Mouse (Mus musculus): Measurements from ENCODE around the gene Kif22. TPM values are rescaled to one million over a fixed set of nuclear protein-coding genes. Genes with fewer than 3 reads are reported as not detected.
A peak's percentile ranks its signal among the peaks of the same experiment; 100 is the strongest.

Gene Kif22
- total and polyA plus RNA-seq, 2 experiments from 2014 or later = 6.5 to 16.6 TPM

GRCm38 (mm10) chr7:127016081-127016480 lies 26.2 kb downstream of the Kif22 start:
- peak overlapping the region; percentile 87 for H3K27ac ChIP-seq (ENCODE audit: low read depth, low read length)
- peak overlapping the region; percentile 94 for H3K4me2 ChIP-seq (ENCODE audit: low read depth)
- no peaks in the 10 kb centered on the region for H3K27me3 ChIP-seq (ENCODE audit: insufficient read depth, low read length)
- peaks cover 21% of the 10 kb centered on the region; the same call in 1 of the 2 replicates for H3K36me3 ChIP-seq (ENCODE audit: insufficient read depth)
- peak overlapping the region; percentile 80 for H3K9ac ChIP-seq
- 3% methylated on average over 10 of the region's 10 CpGs for WGBS
- peaks cover 35% of the 10 kb centered on the region for H3K4me1 ChIP-seq (ENCODE audit: insufficient read depth)
- ATAC-seq (no peak), DNase-seq (no peak)
- no peaks in the 10 kb centered on the region for H3K9me3 ChIP-seq (ENCODE audit: low read length)
- peak overlapping the region; percentile 46 for H3K4me3 ChIP-seq (ENCODE audit: low read depth, low read length)
- no peak for TF ChIP-seq CTCF (IDR thresholded peaks at IDR 0.05; ENCODE audit: low read depth)

GRCm38 (mm10) chr7:127014993-127015392 lies 27.3 kb downstream of the Kif22 start:
- H3K4me3 ChIP-seq (ENCODE audit: low read depth, low read length) = no peak overlapping the region
- TF ChIP-seq CTCF (IDR thresholded peaks at IDR 0.05; ENCODE audit: low read depth) = no peak
- no peak for ATAC-seq
- peaks cover 28% of the 10 kb centered on the region for H3K4me1 ChIP-seq (ENCODE audit: insufficient read depth)
- no peaks in the 10 kb centered on the region for H3K9me3 ChIP-seq (ENCODE audit: low read length)
- WGBS = 96% methylated on average over 12 of the region's 12 CpGs
- H3K27me3 ChIP-seq (ENCODE audit: insufficient read depth, low read length) = no peaks in the 10 kb centered on the region
- DNase-seq = no peak
- no peak overlapping the region for H3K9ac ChIP-seq
- H3K36me3 ChIP-seq (ENCODE audit: insufficient read depth) = peaks cover 21% of the 10 kb centered on the region; the same call in 1 of the 2 replicates
- no peak overlapping the region for H3K27ac ChIP-seq (ENCODE audit: low read depth, low read length)
- no peak overlapping the region for H3K4me2 ChIP-seq (ENCODE audit: low read depth)

GRCm38 (mm10) chr7:127014320-127014719 lies 28.0 kb downstream of the Kif22 start, which contains the start of gene Mvp:
Mvp (minus strand) TSS chr7:127014621.
- Histone ChIP-seq H3K4me3 (ENCODE audit: low read depth, low read length) (no peak within 1 kb of the TSS), H3K27ac (ENCODE audit: low read depth, low read length) (no peak within 1 kb of the TSS), H3K27me3 (ENCODE audit: insufficient read depth, low read length) (no peaks in the 10 kb centered on the region), H3K4me1 (ENCODE audit: insufficient read depth) (peaks cover 21% of the 10 kb centered on the region), H3K36me3 (ENCODE audit: insufficient read depth) (peaks cover 21% of the 10 kb centered on the region; the same call in 1 of the 2 replicates), H3K9ac (peak within 1 kb of the TSS; percentile 25; the same call in 1 of the 2 replicates), H3K4me2 (ENCODE audit: low read depth) (no peak within 1 kb of the TSS), H3K9me3 (ENCODE audit: low read length) (no peaks in the 10 kb centered on the region)
- ATAC-seq = no peak
- 81% methylated on average over 11 of the region's 11 CpGs for WGBS
- no peak for DNase-seq
- TF ChIP-seq CTCF (IDR thresholded peaks at IDR 0.05; ENCODE audit: low read depth) = no peak

- Histone ChIP-seq H3K9me3 (ENCODE audit: low read length) (no peaks in the 10 kb centered on the region), H3K9ac (no peak overlapping the region), H3K36me3 (ENCODE audit: insufficient read depth) (peaks cover 21% of the 10 kb centered on the region; the same call in 1 of the 2 replicates), H3K4me1 (ENCODE audit: insufficient read depth) (peaks cover 17% of the 10 kb centered on the region), H3K27me3 (ENCODE audit: insufficient read depth, low read length) (no peaks in the 10 kb centered on the region), H3K27ac (ENCODE audit: low read depth, low read length) (no peak overlapping the region), H3K4me3 (ENCODE audit: low read depth, low read length) (no peak overlapping the region), H3K4me2 (ENCODE audit: low read depth) (no peak overlapping the region)
- no peak for TF ChIP-seq CTCF (IDR thresholded peaks at IDR 0.05; ENCODE audit: low read depth)
- DNase-seq (no peak), ATAC-seq (no peak)
- 93% methylated on average over 6 of the region's 6 CpGs for WGBS
Measured at GRCm38 (mm10) chr7:127013385-127013784, 28.9 kb downstream of the Kif22 start.

GRCm38 (mm10) chr7:127012845-127013244 lies 29.4 kb downstream of the Kif22 start:
- Histone ChIP-seq H3K27ac (ENCODE audit: low read depth, low read length) (no peak overlapping the region), H3K27me3 (ENCODE audit: insufficient read depth, low read length) (no peaks in the 10 kb centered on the region), H3K4me3 (ENCODE audit: low read depth, low read length) (no peak overlapping the region), H3K4me1 (ENCODE audit: insufficient read depth) (peaks cover 12% of the 10 kb centered on the region), H3K4me2 (ENCODE audit: low read depth) (no peak overlapping the region), H3K9ac (no peak overlapping the region), H3K36me3 (ENCODE audit: insufficient read depth) (peaks cover 21% of the 10 kb centered on the region; the same call in 1 of the 2 replicates), H3K9me3 (ENCODE audit: low read length) (no peaks in the 10 kb centered on the region)
- DNase-seq (no peak), ATAC-seq (no peak)
- WGBS = 97% methylated on average over 10 of the region's 10 CpGs
- no peak for TF ChIP-seq CTCF (IDR thresholded peaks at IDR 0.05; ENCODE audit: low read depth)

GRCm38 (mm10) chr7:127012374-127012773 lies 29.9 kb downstream of the Kif22 start:
- WGBS = 89% methylated on average over 6 of the region's 6 CpGs
- no peak overlapping the region for H3K27ac ChIP-seq (ENCODE audit: low read depth, low read length)
- no peak for DNase-seq

GRCm38 (mm10) chr7:127011717-127012116 lies 30.6 kb downstream of the Kif22 start:
- Histone ChIP-seq H3K4me2 (ENCODE audit: low read depth) (no peak overlapping the region), H3K9me3 (ENCODE audit: low read length) (no peaks in the 10 kb centered on the region), H3K4me3 (ENCODE audit: low read depth, low read length) (no peak overlapping the region), H3K4me1 (ENCODE audit: insufficient read depth) (peaks cover 10% of the 10 kb centered on the region), H3K36me3 (ENCODE audit: insufficient read depth) (peaks cover 21% of the 10 kb centered on the region; the same call in 1 of the 2 replicates), H3K9ac (no peak overlapping the region), H3K27me3 (ENCODE audit: insufficient read depth, low read length) (no peaks in the 10 kb centered on the region), H3K27ac (ENCODE audit: low read depth, low read length) (no peak overlapping the region)
- no peak for TF ChIP-seq CTCF (IDR thresholded peaks at IDR 0.05; ENCODE audit: low read depth)
- WGBS = 69% methylated on average over 2 of the region's 2 CpGs
- ATAC-seq (no peak), DNase-seq (no peak)

More at GRCm38 (mm10) chr7:127012374-127012773, 29.9 kb downstream of the Kif22 start:
- Histone ChIP-seq H3K9ac (no peak overlapping the region), H3K36me3 (ENCODE audit: insufficient read depth) (peaks cover 21% of the 10 kb centered on the region; the same call in 1 of the 2 replicates), H3K4me1 (ENCODE audit: insufficient read depth) (peaks cover 10% of the 10 kb centered on the region), H3K4me3 (ENCODE audit: low read depth, low read length) (no peak overlapping the region), H3K27me3 (ENCODE audit: insufficient read depth, low read length) (no peaks in the 10 kb centered on the region), H3K4me2 (ENCODE audit: low read depth) (no peak overlapping the region), H3K9me3 (ENCODE audit: low read length) (no peaks in the 10 kb centered on the region)
- TF ChIP-seq CTCF (IDR thresholded peaks at IDR 0.05; ENCODE audit: low read depth) = no peak
- no peak for ATAC-seq
